Mouse (Mus musculus) liver, adult 2 months (tissue): Measurements from ENCODE around the gene Ahcyl1.

Source experiments
- CTCF ChIP-seq: fragments of 200-500 bp; IDR thresholded peaks from 2 replicates; pipeline ENCODE4 v1.5.1; 2011; ENCODE audit warnings: low read depth, low read length, control low read depth
- POLR2A ChIP-seq: fragments of 200-500 bp; IDR thresholded peaks from 2 replicates; pipeline ENCODE4 v1.6.1; 2011; ENCODE audit warnings: low read length, control low read depth; ENCODE audit not compliant: insufficient read depth; ENCODE audit errors: extremely low read depth

DNA sequence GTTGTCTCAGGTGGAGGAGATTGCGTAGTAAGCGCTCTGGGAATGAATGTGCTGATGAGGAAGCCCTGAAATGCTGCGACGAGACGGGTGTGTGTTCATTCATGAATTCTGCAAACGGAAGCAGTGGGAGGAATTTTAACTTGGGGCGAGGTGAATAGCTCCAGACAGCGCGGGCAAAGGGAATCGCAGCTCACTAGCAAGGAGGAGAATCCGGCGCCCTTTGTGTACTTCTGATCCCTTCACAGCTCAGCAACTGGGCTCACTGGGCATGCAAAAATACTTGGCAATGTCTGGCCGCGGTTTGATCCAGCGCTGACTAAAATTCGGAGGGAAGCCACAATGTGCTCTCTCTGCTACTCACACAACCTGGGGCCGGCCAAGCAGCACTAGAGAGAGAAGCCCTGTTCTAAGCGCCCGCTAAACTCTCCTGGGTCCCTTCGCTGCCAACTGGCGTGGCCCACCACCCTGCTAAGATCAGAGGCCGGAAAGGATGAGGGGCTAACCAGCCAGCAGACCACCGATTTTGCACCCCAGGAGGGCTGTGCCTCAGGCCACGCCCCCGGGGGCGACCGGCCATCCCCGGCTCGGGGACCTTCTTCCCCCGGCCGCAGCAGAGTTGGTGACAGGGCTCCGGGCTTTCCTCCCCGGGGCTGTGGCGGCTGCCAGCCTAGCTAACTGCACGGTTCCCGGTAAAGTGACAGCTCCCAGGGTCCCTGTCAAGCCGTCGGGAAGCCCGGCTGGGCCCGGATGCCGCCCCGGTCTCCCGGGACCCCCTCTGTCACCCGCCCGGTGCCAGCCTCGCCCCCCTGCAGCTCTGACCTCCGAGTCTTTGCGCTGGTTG lies 65.5 kb downstream of the Ahcyl1 start, which contains the start of gene Gm10961:
- TF ChIP-seq POLR2A (no peak), CTCF (no peak)
